Mouse (Mus musculus): ENCODE data around the gene Nceh1.

Gene Nceh1

GRCm38 (mm10) chr3:27191856-27192255 is 9.1 kb downstream of the Nceh1 start:
- DNase-seq = no peak

- peak; percentile 27 to 32 for DNase-seq
Observed at GRCm38 (mm10) chr3:27193844-27194317, 11.1 kb downstream of the Nceh1 start.

GRCm38 (mm10) chr3:27195153-27195552 is 12.4 kb downstream of the Nceh1 start:
- DNase-seq = no peak

GRCm38 (mm10) chr3:27195573-27196227 is 12.9 kb downstream of the Nceh1 start:
- no peak for DNase-seq

- no peak for DNase-seq
Observed at GRCm38 (mm10) chr3:27196529-27196928, 13.8 kb downstream of the Nceh1 start.

- no peak for DNase-seq
Observed at GRCm38 (mm10) chr3:27197816-27198215, 15.1 kb downstream of the Nceh1 start.

GRCm38 (mm10) chr3:27199120-27199519 is 16.4 kb downstream of the Nceh1 start:
- DNase-seq = no peak

GRCm38 (mm10) chr3:27201728-27202411 is 19.1 kb downstream of the Nceh1 start:
- no peak for DNase-seq

- DNase-seq = no peak
Observed at GRCm38 (mm10) chr3:27205068-27205467, 22.3 kb downstream of the Nceh1 start.

GRCm38 (mm10) chr3:27205514-27206220 is 22.9 kb downstream of the Nceh1 start:
- no peak for DNase-seq

GRCm38 (mm10) chr3:27206221-27206560 is 23.4 kb downstream of the Nceh1 start:
- DNase-seq = no peak

- no peak for DNase-seq
Observed at GRCm38 (mm10) chr3:27206577-27206976, 23.8 kb downstream of the Nceh1 start.

GRCm38 (mm10) chr3:27209707-27210106 is 26.9 kb downstream of the Nceh1 start:
- no peak for DNase-seq

- DNase-seq = no peak
Observed at GRCm38 (mm10) chr3:27210271-27210670, 27.5 kb downstream of the Nceh1 start.

- no peak for DNase-seq
Observed at GRCm38 (mm10) chr3:27214016-27214816, 31.5 kb downstream of the Nceh1 start.

- no peak for DNase-seq
Observed at GRCm38 (mm10) chr3:27217331-27217730, 34.6 kb downstream of the Nceh1 start.

- no peak for DNase-seq
Observed at GRCm38 (mm10) chr3:27218604-27219003, 35.8 kb downstream of the Nceh1 start.

- no peak for DNase-seq
Observed at GRCm38 (mm10) chr3:27222052-27222451, 39.3 kb downstream of the Nceh1 start.

- DNase-seq = no peak
Observed at GRCm38 (mm10) chr3:27222488-27222887, 39.7 kb downstream of the Nceh1 start.

- DNase-seq = no peak
Observed at GRCm38 (mm10) chr3:27227629-27228453, 45.1 kb downstream of the Nceh1 start.

GRCm38 (mm10) chr3:27228530-27229309 is 46.0 kb downstream of the Nceh1 start:
- no peak for DNase-seq
